Mouse (Mus musculus) sigmoid colon, adult 10 weeks (tissue): ENCODE data around the gene Lamc2. TPM values are rescaled to one million over a fixed set of nuclear protein-coding genes. Genes with fewer than 3 reads are reported as not detected.

Experiments used
- polyA plus RNA-seq: library from polyadenylated mRNA; stranded (reverse); fragments of 350-450 nt; fragmentation: Illumina TruSeq; extraction: RNeasy Lipid Tissue Mini Kit (QIAGEN cat#74804); gene quantifications from one replicate; pipeline ENCODE4 v1.2.3, GENCODE M21; 2014; ENCODE audit warnings: low read depth, low replicate concordance

Lamc2 gene
- 27.8 TPM for polyA plus RNA-seq

GRCm38 (mm10) chr1:153185828-153186803 lies at the start of gene Lamc2:
Gene Lamc2 (minus strand): TSS chr1:153186447.

Other genes starting within 250 kb of the Lamc2 start
- gene Nmnat2, start 231.5 kb downstream of the Lamc2 start, polyA plus RNA-seq = 0.98 TPM
- gene Lamc1, start 146.3 kb upstream of the Lamc2 start, polyA plus RNA-seq = 33.6 TPM
- gene Shcbp1l, start 238.7 kb upstream of the Lamc2 start, polyA plus RNA-seq = 0.38 TPM